Mouse (Mus musculus): ENCODE data around the gene Gls.

Gene Gls

DNA sequence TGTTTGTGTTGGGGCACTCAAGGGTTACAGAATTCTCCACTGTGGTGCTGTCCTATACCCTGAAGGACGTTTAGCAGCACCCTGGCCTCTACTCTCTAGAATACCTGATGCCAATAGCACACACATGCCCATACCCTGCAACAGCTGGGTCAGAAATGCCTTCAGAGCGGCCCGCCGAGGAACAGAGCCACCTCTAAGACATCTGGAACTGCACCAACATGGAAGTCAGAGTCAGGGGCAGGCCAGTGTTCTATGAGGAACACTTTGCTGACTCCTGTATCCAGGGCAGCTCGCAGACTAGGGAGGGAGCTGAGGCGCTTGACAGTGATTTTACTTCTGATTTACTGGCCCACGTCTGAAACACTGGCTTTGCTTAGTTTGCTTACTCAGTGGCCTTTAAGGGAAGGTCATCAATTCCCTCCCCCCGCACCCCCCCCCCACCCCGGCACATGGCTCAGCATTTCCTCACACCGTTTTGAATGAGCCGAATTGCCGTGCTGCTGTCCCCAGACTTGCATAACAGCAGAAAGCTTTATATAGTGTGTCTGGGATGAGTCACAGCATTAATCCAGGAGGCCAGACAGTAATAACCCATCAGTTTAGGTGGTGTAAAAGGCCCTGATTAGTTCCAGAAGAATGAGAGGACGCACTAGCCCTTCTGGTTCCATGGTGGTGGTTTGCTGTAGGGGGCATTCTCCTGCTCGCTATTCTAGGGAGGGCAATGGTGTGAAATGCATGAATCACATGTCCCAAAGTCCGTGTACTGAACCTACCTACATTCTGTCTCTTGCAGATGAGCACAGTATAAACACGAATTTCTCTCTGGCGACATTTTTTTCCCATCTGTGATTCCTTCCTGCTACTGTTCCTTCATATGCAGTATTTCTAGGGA is 74.3 kb downstream of the Gls start:
- DNase-seq (ENCODE audit: extremely low read depth, low read depth, low spot score): no peak

- no peak for DNase-seq (ENCODE audit: extremely low read depth, low read depth, low spot score)
Measured at GRCm38 (mm10) chr1:52158040-52158439, 75.0 kb downstream of the Gls start.

DNA sequence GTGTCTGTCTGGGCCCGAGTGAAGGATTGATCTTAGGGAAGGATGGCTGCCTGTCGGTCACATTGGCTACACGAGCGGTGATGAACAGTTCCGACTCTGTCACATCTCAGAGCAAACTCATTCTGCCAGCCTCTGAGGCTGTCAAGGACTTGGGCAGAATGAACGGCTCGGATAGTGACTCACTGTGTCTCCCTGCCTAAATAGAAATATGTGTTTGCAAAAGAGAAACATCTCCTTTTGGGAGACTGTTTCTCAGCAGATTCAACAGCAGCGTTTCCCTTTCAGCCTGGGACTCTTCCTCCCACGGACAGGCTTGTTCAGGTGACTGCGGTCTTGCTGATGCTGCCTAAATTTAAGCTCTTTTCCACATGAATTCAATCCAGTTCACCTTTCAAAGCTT is 76.7 kb downstream of the Gls start:
- no peak for DNase-seq (ENCODE audit: extremely low read depth, low read depth, low spot score)

- peak; percentile 13 for DNase-seq (ENCODE audit: extremely low read depth, low read depth, low spot score)
Measured at GRCm38 (mm10) chr1:52154890-52155289, 78.1 kb downstream of the Gls start.

DNA sequence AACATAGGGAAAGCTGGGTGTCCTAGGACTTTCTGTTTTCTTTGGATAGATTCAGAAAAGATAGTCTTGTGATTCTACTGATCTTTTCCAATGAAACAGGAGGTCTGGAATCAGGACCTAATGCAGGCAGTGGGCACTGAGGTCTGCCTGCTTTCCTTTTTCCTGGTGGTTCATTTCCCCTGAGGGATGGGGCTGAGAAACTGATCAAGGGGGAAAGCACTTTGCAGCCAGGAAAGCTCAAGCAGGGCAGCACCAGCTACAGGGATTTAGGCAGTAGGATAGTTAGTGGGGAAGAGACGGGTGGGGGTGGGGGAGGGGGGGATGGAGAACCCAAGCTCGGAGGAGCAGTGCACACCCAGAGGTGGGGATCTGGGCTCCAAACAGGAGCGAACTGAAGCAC is 80.1 kb downstream of the Gls start:
- no peak for DNase-seq (ENCODE audit: extremely low read depth, low read depth, low spot score)

GRCm38 (mm10) chr1:52152369-52152768 is 80.7 kb downstream of the Gls start:
- no peak for DNase-seq (ENCODE audit: extremely low read depth, low read depth, low spot score)

DNA sequence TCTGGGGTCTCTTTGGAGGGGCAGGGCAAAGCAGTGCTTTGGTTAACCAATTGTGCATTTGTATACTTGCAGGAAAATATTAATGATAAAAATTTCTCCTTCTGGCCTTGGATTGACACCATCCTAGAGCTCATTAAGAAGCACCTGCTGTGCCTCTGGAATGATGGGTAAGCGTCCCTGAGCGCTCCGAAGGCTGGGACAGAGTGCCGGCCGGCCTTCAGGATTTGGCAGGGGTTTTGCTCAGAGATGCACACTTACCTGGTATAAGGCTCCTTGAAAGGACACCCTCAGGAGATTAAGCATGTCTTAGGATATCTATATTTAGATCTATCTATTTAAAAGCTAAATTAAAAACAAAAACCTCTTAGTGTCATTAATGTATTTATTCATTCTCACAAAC is 81.9 kb downstream of the Gls start:
- DNase-seq (ENCODE audit: extremely low read depth, low read depth, low spot score): no peak

- no peak for DNase-seq (ENCODE audit: extremely low read depth, low read depth, low spot score)
Measured at GRCm38 (mm10) chr1:52150676-52151075, 82.4 kb downstream of the Gls start.

DNA sequence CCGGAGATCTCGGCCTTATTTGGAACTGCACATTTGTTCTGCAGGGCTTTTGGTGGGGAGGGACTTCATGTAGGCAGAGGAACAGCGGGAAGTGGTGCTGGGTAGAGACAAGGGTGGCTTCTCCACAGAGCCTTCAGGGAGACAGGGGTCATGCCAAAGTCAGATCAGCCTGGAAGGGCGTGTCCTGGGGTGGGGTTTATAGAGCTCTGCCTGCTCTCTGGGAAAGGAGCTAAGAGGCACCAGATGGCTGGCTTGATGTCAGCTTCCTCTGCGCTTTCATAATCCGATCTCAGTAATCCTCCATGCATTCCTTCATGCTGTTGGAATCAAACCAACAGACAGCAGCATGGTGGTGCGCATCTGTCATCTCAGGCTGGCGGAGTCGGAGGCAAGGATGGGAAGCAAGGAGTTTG is 83.1 kb downstream of the Gls start:
- DNase-seq (ENCODE audit: extremely low read depth, low read depth, low spot score): no peak

GRCm38 (mm10) chr1:52148696-52149095 is 84.3 kb downstream of the Gls start:
- DNase-seq (ENCODE audit: extremely low read depth, low read depth, low spot score): no peak

DNA sequence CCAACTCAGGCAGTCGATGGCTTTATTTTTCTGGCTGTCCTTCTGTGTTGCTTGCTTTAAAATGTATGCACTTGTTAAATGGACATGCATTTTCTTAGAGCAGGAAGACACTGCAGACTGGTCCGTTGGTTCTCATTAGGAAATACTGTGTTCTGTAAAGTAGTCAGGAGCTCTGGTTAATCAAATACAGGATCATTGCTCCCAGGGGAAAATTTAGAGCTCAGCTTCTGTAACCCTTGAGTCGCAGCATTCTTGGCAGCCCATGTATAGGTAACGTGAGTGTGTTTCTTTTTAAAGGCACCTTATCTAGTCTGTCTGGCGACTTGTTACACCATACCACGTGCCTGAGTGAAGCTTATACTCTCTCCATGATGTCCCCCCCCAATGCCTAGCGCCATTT is 84.9 kb downstream of the Gls start:
- DNase-seq (ENCODE audit: extremely low read depth, low read depth, low spot score): no peak

- no peak for DNase-seq (ENCODE audit: extremely low read depth, low read depth, low spot score)
Measured at GRCm38 (mm10) chr1:52147431-52147830, 85.6 kb downstream of the Gls start.

GRCm38 (mm10) chr1:52146214-52146970 is 86.6 kb downstream of the Gls start:
- no peak for DNase-seq (ENCODE audit: extremely low read depth, low read depth, low spot score)

DNA sequence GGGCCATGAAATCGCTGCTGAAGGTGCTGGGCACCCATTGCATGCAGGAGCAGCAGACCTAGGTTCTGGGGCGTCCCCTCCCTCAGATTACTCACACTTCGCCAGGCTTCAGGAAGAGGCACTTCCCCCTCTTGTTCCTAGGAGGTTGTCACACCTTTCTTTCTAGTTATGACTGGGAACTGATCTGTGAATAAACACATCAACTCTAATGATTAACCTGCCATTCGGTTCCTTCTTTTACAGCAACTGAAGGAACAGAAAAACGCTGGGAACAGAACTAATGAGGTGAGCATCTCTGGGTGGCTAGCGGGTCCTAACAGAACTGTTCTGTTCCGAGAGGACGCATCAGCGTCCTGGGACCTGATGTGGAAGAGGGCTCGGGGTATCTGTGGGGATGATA is 88.1 kb downstream of the Gls start:
- no peak for DNase-seq (ENCODE audit: extremely low read depth, low read depth, low spot score)

DNA sequence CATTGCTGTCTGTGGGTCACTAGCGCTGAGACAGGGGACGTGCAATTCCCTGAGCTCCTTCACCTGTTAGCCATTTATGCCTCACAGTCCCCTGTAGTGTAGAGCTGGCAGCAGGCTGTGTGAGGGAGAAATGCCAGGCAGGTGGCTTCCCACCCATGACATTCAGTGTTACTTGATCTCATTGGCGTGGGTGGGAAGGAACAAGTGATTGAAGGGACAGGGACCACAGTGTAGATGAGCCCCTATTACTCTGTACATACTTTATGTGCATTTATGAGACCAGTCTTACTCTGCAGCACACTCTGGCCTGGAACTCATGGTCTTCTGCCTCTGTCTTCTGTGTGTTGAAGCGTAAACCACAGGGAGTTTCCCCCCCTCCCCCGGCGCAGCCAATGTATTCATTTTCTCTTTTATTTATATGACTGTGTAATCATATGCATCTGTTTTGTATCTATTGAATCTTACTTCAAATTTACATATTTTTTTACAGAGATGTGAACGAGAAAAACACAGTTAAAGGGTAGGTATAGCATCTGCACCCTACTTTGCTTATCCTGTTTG is 89.4 kb downstream of the Gls start:
- DNase-seq (ENCODE audit: extremely low read depth, low read depth, low spot score): no peak

DNA sequence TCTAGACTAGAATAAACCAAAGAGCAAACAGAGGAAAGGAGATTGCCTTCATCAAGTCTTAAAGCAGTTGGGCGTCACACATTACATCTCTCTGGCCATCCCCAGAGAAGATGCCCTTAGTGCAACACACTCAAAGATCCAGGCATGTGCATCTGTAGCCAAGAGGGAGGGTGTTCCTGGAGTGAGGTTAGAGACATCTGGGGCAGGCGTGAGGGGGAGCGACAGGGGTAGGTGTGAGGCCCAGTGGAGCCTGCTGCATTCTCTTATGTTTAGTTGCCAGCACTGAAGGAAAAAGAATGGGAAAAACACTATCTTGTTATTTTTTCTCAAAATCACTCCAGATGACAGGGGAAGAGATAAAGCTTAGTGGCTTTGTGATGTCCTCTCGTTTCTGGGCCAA is 89.8 kb downstream of the Gls start:
- no peak for DNase-seq (ENCODE audit: extremely low read depth, low read depth, low spot score)

DNA sequence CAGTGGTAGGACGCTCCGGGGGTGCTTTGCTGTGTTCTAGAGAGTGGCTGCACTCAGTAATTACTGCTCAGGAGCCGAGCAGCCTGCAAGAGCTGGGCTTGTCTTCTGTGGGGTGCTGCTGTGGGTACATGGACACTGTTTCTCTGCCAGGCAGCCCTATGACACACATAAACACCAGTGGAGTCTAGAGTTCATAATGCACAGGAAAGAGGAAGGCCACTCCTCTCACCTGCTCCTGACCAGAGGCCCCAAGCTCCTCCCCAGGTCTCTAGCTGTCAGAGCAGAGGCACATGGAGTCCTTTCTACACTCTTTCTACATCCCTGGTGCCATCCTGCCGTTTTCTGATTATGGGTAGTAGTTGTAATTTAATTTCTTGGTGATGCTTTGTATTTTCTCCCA is 90.9 kb downstream of the Gls start:
- no peak for DNase-seq (ENCODE audit: extremely low read depth, low read depth, low spot score)

DNA sequence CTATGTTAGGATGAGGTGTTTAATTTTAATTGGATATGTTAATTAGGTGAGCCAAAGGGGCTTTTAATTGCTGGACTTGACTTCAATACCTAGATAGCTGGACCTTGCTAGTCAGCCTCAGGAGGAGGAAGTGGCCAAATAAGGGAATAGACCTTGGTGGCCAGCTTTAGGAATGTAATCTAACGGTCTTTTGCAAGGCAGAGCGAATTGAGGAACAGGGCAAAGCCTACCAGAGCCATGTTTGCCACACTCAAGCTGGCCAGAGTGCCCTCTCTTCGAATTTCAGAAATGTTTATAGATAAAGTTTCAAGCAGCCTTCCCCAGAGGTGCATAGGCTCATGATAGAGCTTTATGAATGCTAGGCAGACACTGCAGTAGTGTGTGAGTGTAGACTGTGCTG is 91.5 kb downstream of the Gls start:
- DNase-seq (ENCODE audit: extremely low read depth, low read depth, low spot score): no peak

DNA sequence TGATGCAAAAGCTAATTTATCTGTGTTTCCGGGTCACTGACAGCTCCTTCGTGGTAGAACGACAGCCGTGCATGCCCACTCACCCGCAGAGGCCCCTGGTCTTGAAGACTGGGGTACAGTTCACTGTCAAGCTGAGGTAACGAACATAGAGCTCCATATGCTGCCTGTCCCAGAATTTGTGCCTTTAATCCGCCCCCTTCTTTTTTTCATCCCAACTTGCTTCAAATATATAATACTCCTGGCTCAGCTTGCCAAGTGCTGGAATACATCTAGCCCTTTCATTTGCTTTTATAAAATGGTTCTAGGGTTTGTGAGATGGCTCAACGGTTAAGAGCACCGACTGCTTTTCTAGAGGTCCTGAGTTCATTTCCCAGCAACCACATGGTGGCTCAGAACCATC is 92.5 kb downstream of the Gls start:
- no peak for DNase-seq (ENCODE audit: extremely low read depth, low read depth, low spot score)

GRCm38 (mm10) chr1:52137292-52137691 is 95.7 kb downstream of the Gls start:
- DNase-seq (ENCODE audit: extremely low read depth, low read depth, low spot score): no peak

- no peak for DNase-seq (ENCODE audit: extremely low read depth, low read depth, low spot score)
Measured at GRCm38 (mm10) chr1:52133254-52133653, 99.8 kb downstream of the Gls start.

GRCm38 (mm10) chr1:52131787-52132377 is 101.2 kb downstream of the Gls start:
- DNase-seq (ENCODE audit: extremely low read depth, low read depth, low spot score): no peak
